Mouse (Mus musculus) spleen, adult 18-20 months (tissue): Measurements from ENCODE around the gene Cd300e.

Experiments
- DNase-seq, 2 experiments: peaks; one replicate each; pipeline ENCODE4 v3.0.0; 2022; ENCODE audit warnings: mixed read lengths in 2 of 2

Gene Cd300e

DNA sequence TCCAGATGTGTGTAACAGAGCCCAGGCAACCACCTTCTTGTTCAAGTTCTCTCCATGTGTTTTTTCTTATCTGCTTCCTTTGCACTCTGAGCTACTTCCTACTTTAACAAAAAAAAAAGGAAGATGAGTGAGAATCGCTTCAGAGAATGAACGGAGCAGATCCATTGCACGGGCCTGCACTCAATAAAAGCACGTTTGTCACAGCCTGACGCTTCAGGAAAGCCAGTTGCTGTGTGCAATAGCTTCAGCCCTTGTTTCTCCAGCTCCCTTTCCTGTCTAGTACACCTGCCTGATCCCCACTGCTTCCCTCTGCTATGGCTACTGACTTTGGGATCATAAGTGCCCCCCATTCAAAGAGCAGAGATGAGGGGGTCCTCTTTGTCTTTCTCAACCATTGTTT, at the start of gene Cd300e:
Gene Cd300e (minus strand): TSS at position 101 of the 400 bp plus-strand sequence.
- DNase-seq = no peak

- no peak for DNase-seq
Measured at GRCm38 (mm10) chr11:115110271-115110670, 48.3 kb upstream of the Cd300e start.

GRCm38 (mm10) chr11:115108176-115108575, 46.2 kb upstream of the Cd300e start:
- no peak for DNase-seq

DNA sequence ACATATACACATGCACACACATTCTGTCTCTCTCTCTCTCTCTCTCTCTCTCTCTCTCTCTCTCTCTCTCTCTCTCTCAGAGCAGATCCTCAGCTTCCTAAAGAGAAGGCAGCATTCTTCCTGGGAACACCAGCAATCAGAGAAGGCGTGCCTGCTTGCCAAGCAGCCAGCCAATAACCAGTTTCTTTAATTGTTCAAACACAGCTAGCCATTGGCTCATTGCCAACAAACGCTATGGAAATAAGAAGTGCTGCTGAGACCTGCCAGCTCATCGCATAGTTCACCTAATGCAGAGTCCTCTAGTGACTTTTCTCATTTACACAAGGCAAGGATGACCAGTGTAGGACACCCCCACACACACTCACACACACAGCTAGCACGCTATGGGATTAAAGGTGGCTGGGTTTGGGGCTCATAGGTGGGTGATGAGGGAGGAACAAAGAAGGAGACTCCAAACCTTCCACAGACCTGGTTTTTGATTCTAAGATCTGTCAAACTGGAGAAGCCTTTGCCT, 45.5 kb upstream of the Cd300e start:
- DNase-seq = no peak

DNA sequence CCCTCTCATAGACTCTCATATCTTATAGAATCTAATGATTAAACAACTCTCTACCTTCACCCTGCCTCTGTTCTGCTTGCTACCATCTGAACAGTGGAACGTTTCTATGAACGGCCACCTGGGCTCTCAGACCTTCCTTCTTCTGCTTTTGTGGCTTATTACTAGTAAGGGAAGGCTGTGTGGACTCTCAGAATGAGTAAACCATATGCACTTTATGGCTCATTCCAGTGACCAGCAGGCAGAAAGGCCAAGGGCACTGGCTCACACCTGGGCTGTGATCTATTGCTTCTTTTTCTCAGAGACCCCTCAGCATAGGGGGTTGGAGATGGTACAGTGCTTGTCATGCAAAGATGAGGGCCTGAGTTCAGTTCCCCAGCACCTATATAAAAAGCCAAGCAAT, 44.7 kb upstream of the Cd300e start:
- no peak for DNase-seq

DNA sequence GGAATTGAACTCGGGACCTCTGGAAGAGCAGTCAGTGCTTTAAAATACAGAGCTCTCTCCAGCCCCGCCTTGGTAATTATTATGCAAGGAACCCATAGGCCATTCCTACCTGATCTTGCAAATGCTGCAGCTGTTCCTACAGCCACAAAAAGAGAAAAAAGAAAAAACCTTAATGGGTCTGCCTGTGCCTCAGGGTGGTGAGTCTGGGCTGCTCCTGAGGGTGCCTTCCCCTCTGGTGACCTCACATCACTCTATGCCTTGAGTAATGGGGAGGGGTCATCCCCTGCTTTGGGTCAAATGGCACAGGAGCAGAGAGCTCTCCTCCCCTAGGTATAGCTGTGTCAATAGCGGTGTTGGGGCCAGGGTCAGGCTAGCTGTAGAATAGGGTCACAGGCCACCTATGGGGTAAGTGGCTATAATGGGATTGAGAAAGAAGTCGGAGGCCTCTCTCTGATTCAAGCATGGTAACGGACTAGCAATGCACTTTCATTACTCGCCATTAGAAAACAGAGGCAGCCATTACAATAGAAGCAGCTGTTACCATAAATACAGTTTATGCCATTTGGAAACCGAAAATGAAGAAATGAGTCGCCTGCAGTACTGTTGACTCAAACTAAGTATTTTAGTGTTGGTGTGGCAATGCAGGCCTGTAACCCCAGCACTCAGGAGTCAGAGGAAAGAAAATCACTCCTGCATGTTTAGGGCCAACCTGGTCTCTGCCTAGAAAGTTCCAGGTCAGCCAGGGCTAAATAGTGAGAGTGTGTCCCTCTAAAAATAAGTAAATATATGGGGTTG, 43.0 kb upstream of the Cd300e start:
- DNase-seq = no peak

DNA sequence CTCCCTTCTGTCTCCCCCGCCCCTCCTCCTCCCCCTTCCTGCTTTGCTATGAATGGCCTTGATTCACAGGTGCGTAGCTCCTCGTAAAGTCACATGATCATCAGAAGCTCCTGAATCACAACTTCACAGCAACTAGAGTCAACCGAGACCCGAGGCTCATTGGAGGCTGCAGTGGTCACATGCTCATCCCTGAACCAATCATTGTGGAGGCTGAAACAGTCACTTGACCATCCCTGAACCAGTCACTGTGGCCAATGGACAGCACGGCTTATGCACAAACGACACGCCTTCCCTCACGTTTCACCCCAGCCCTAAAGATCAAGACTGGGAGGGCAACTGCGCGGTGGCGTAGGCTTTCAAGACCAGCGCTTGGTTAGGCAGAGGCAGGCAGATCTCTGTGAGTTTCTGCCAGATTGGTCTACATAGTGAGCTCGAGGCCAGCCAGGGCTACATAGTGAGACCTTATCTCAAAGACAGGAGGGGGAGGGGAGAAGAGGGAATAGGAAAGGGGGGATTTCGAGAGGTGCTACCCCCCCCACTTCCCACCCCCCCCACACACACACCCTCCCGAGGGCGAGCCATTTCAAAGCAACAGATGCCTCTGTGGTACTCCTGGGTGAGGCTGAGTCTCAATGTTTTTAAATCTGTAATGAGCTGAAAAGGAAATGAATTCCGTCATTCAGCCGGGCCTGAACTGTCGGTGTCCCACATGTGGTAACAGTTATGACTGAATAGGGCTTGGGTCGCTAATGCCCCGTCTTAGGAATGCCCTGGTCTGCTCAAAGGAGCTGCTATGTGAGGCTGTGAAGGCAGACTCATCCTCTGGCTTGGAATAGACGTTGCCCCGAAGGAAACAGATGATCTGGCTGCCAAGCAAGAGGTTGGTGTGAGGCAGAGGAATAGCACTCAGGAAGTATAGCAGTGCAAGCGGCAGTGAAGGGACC, 41.8 kb upstream of the Cd300e start:
- DNase-seq = no peak

DNA sequence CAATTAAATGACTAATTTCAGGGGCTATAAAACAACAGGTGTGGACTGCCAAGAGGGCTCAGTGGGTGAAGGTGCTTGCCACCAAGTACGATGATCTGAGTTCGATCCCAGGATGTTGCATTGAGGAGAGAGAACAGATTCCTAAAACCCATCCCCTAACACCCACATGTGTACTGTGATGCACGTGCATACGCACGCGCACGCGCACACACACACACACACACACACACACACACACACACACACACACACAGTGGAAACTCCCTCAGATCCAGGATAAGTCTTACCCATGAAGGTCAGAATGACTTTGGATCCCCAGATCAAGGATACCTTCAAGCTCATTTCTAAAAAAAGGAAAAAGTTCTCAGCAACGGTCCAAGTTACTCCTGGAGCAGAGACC, 40.1 kb upstream of the Cd300e start:
- no peak for DNase-seq

DNA sequence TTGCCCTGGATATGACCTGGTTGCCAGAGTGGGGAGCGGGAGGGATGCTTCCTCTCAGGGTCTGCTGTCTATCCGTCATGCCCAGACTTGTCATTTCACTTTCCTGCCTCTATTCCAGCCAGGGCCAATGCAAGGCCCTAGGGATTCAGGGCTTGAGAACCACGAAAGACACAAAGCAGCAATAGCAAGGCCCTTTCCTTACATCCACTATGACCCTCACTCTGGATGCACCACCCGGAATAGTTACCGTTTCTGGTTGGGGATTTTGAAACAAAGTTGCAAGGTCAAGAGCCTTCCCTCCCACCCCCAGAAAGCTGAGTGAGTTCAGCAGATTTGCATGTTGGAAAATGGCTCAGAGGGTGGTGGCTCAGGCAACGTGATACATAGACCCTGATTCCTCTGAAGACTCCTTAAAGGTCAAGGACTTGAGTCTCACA, 39.7 kb upstream of the Cd300e start:
- no peak for DNase-seq

DNA sequence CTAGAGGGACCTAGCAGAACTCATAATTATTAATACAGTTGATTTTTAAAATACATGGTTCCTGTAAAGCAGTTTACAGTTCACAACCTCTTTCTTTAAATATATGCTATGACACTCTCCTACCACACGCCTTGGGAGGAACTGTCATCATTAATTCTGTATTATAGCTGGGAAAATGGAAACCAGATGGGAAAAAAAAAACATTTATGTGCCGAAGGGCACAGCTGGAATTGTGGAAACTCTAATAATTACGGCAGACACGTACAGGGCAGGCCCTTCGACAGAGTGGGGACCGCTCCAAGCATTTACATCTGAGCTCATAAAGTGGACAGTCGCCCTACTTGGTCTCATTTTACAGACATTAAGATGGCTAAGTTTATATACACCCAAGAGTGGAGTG, 38.8 kb upstream of the Cd300e start:
- DNase-seq = no peak

DNA sequence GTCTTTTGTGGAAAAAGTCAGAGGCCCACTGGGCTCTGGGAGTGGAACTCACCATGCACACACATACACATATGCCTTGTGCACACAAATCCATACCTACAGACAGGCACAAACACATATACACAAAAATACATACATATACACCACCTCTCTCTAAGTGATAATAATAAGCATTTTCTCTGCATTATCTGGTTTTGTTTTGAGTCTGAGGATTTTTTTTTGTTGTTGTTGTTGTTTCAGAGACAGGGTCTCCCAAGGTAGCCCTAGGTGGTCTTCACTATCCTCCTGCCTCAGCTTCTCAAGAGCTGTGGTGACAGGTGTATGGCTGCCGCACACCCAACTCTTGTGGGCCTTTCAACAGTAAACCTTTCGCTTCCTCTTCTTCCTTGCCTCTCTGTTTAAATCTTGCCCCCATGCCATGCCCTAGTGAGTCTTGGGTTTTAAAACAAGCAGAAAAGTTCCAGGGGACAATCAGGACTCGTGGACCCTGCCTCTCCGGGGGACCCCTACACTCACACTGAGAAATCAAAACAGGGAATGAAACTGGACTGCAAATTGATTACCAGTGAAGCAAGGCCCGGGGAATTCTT, 38.1 kb upstream of the Cd300e start:
- DNase-seq = no peak

DNA sequence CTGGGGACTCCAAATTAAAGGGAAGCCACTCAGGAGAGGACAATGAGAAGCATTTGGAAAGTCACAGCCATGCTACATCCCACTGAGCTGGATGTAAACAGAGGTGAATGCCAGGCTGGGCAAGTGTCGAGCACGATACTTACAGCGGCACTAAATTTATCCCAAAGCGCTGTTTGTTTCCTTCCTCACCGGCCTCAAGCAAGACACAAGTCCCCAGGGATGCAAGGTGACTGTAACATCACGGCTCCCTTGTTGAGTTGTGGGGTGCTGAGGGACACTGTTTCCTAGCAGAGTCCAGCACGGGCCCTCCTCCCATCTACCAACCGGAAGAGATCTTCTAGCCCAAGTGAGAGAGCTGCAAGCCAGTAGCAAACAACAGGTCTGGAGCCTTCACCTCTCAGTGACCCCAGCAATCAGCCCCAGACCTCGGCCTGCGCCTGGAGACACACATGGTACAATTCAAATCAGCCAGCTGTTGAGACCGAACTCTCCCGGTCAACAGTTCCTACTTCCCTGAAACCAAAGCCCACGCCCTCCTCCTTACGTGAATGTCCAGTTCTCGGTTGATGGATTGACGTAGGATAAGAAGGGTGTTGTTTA, 37.4 kb upstream of the Cd300e start:
- no peak for DNase-seq

DNA sequence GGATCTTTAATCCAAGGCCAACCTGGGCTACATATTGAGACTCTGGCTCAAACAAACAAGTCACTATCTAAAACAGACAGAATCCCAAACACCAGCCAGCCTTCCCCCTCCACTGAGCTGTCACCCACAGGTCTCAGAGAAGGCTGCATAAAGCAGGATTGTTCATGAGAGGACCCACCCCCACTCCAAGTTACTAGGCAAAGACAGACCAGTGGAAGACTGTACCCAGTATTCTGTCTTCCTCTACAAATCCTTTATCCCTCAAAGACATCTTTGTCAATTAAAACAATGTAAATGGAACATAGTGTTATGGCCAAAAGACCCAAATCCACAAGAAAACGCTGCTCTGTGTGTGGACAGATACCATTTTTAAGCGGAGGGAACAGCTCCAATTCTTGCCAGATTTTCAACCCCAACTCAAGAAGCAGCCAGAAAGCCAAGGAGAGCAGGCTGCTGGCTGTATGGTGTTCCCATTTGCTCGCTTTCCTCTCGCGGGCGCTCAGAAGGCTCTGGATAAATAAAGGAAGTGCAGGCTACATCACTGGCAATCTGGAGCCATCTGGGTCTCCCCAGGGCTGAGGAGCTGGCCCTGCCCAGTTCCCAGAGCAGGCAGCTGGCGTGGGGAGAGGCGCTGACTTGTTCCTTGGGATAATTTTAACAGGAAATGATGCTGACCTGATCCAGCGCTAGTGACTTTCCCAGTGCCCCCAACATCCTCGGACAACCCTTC, 36.4 kb upstream of the Cd300e start:
- DNase-seq = no peak

- DNase-seq = no peak
Measured at GRCm38 (mm10) chr11:115092140-115092539, 30.2 kb upstream of the Cd300e start.

DNA sequence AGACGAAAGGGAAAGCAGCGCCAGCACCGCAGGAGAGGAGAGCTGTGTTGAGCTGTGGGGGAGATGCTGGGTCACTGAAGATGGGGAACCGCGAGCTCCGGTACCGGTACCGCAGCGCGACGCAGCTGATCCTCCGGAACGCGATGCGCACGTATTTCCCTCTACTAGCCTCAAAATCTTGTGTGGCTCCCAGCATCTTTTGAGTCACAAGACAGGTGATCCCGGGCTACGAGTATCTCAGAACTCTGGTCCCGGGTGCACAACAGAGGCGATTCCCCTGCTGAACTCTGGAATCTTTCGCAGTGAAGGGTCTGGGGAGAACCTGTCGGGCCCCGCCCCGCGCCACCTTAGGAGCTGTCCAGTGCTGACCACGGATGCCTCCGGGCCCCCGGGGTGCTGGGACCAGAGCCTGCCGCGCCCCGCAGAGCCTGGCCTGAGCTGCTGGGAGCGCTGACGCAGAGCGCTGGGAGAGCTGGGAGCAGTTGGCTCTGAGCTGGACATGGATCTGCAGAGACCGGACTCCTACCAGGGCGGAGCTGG, 29.5 kb upstream of the Cd300e start, which contains the start of gene Rab37:
Gene Rab37 (plus strand): TSS at position 70 of the 540 bp plus-strand sequence.
- no peak for DNase-seq

DNA sequence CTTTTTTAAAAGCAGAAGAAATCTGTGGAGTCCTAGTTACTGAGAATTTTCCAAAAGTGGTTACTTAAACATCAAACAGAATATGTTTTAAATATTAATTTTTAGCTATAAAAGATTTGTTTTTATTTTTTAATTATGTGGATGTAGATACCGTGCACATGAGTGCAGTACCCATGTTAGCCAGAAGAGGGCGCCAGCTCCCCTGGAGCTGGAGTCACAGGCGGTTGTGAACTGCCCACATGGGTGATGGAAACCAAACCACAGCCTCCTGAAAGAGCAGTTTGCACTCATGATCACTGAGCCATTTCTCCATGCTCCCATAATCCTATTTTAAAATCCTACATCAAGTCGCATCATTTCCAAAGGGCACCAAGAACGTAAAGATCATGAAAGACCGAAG, 27.9 kb upstream of the Cd300e start:
- DNase-seq = no peak

GRCm38 (mm10) chr11:115086213-115086612, 24.2 kb upstream of the Cd300e start:
- no peak for DNase-seq

DNA sequence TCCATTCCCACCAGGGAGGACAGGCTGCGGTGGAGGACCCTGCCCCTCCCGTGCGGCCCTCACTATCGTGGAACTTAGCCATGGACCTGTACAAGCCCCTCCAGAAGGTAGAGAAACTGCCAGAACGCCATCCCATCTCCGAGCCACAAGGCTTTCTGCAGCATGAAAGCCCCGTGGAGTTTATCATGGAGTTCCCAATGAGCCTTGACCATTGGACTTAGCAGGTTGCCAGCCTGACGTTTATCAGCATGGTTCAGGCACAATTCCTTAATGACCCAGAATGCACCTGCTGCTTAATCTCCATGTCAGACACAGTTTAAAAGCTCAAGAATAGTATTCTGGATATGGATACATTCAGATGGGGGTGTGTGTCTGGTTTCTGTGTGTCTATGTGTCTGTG, 23.1 kb upstream of the Cd300e start:
- no peak for DNase-seq

- DNase-seq = no peak
Measured at GRCm38 (mm10) chr11:115084595-115084994, 22.6 kb upstream of the Cd300e start.

DNA sequence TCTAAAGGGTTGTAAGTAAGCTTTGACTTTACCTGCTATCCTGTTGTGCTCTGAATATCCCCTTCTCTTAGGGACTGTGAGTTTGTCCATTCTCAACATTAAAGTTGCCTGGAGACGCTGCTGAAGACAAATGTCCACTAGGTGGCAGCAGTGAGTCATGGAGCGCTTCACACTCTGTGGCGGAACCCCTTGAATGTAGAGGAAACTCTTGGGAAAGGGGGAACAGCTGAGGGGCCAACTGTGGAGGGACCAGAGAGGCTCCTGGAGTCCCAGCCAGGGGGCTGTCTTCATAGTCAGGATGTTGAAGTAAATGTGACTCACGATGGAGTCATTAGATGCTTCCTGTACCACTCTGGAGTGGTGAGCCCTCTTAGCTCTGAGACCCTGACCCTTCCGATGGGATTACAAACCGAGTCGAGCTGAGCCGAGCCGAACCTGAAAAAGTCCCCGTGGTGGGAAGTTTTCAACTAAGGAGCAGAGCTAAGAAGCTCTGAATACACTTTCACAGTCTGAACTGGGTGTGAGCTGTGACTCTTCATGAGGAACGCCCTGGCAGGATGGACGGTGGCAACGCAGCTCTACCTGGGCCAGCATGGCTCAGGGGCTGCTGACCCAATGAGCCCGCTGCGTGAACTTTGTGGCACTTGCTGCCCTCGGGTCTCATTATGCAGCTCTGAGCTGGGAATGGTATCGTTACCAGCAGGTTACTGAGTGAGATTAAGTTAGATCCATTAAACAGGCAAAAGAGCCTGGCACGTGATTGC, 21.6 kb upstream of the Cd300e start:
- peak; percentile 19 to 72 for DNase-seq

DNA sequence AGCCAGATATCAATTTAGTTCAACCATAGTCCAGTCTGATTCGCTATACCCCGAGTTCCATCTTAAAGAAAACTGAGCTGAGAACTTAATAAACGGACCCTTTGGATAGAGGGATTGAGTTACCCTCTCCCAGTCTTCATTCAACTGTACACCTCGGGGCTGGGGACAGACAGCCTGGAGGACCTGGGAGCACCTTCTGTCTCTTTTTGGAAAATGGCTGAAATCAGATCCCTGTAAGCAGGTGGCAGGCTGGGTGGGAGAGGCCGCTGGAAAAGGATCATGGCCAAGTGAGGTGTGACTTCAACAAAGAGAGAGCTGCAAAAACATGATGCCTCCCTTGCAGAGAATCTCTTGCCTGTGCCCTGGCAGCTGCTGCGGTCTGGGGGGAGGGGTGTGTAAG, 20.2 kb upstream of the Cd300e start:
- DNase-seq = no peak
